Mouse (Mus musculus) cerebellum, postnatal 25 days (tissue): ENCODE measurements around the gene Pitpna.

Experiments
- DNase-seq, 2 experiments: peaks; one replicate each; pipeline ENCODE4 v3.0.0; 2021; ENCODE audit warnings: mixed read lengths in 2 of 2

Pitpna gene

GRCm38 (mm10) chr11:75631561-75632225 lies 43.8 kb downstream of the Pitpna start:
- DNase-seq: peak in 1 of 2 experiments; percentile 55

GRCm38 (mm10) chr11:75632921-75633320 lies 45.0 kb downstream of the Pitpna start:
- no peak for DNase-seq

- no peak for DNase-seq
These were observed 46.9 kb downstream of the Pitpna start for GRCm38 (mm10) chr11:75634801-75635200.

- no peak for DNase-seq
These were observed 47.4 kb downstream of the Pitpna start for GRCm38 (mm10) chr11:75635315-75635714.

GRCm38 (mm10) chr11:75643323-75643722 lies 55.4 kb downstream of the Pitpna start:
- no peak for DNase-seq

GRCm38 (mm10) chr11:75644684-75645083 lies 56.8 kb downstream of the Pitpna start:
- no peak for DNase-seq

- peak; percentile 66 to 73 for DNase-seq
These were observed 59.8 kb downstream of the Pitpna start for GRCm38 (mm10) chr11:75647681-75648211.

GRCm38 (mm10) chr11:75649155-75649561 lies 61.3 kb downstream of the Pitpna start:
- DNase-seq: no peak

GRCm38 (mm10) chr11:75650311-75650710 lies 62.4 kb downstream of the Pitpna start, which contains the start of gene Myo1c:
Myo1c (plus strand) TSS chr11:75650504.
- DNase-seq: no peak

- DNase-seq: no peak
These were observed 63.1 kb downstream of the Pitpna start for GRCm38 (mm10) chr11:75650958-75651425.

GRCm38 (mm10) chr11:75651426-75652221 lies 63.7 kb downstream of the Pitpna start:
- peak; percentile 86 to 89 for DNase-seq

GRCm38 (mm10) chr11:75652222-75652941 lies 64.5 kb downstream of the Pitpna start:
- peak in 1 of 2 experiments; percentile 49 for DNase-seq

- DNase-seq: no peak
These were observed 65.2 kb downstream of the Pitpna start for GRCm38 (mm10) chr11:75652942-75653684.

- DNase-seq: peak; percentile 82
These were observed 66.0 kb downstream of the Pitpna start for GRCm38 (mm10) chr11:75653781-75654470.

- DNase-seq: peak in 1 of 2 experiments; percentile 18
These were observed 66.8 kb downstream of the Pitpna start for GRCm38 (mm10) chr11:75654471-75655390.

GRCm38 (mm10) chr11:75655621-75656545 lies 68.0 kb downstream of the Pitpna start:
- DNase-seq: peak; percentile 75 to 78

- DNase-seq: no peak
These were observed 69.0 kb downstream of the Pitpna start for GRCm38 (mm10) chr11:75656621-75657590.

GRCm38 (mm10) chr11:75657841-75658240 lies 69.9 kb downstream of the Pitpna start:
- no peak for DNase-seq
